Mouse (Mus musculus) ES-Bruce4 (cell line): Measurements from ENCODE around the gene Ehmt1.

Experiments used
- CTCF ChIP-seq: IDR thresholded peaks from one replicate; pipeline ENCODE4 v1.8.1; 2011; ENCODE audit warnings: low read depth, low read length
- EP300 ChIP-seq: IDR thresholded peaks from 2 replicates; pipeline ENCODE4 v1.6.1; 2011; ENCODE audit warnings: low read depth, low read length; ENCODE audit not compliant: insufficient read depth

DNA sequence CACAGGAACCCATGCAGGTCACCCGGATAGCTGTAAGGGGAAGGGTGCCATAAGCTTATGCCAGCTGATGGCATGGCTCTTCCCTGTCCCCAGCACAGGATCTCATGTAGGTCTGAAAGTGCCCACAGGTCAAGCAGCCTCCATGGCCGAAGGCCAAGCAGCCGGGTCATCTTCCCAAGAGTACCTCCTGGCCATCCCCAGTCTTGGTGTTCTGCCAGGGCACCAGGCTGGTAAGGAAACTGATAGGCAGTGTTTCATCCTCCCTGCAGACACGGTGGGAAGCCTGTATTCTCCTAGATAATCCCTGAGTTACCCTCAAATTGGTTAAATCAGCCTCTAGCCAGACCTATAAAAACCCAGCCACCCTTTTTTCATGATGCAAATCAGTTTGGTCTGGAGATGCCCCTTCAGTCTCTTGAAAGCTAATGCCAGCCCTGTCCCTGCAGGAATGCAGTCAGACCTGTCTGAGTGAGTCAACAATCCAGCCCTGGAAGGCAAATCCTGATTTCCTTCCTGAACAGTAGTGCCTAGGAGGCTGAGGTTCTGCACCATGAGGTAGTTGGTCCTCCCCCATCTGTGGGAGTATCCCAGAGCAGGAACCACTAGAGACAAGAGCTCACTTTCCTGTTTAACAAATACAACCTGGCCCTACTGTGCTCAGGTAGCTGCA is 8.5 kb upstream of the Ehmt1 start:
- TF ChIP-seq CTCF (no peak), EP300 (peak; percentile 69)
